Mouse (Mus musculus) forebrain, embryonic 12.5 days (tissue): ENCODE results near the gene Sh3rf3. TPM values are rescaled to one million over a fixed set of nuclear protein-coding genes. Genes with fewer than 3 reads are reported as not detected.
A peak's percentile ranks its signal among the peaks of the same experiment; 100 is the strongest.

Experiments used
- ATAC-seq: fragments of 200-750 bp; cut with Nextera tagmentation; 2 replicates; pipeline ENCODE4 v1.8.0; 2017; ENCODE audit warnings: moderate TSS enrichment; ENCODE audit not compliant: low FRiP score
- H3K27ac ChIP-seq: fragments of 300-500 bp; sonication (generic); 2 replicates; pipeline ENCODE4 v1.5.1; 2016; ENCODE audit warnings: mild to moderate bottlenecking
- H3K27me3 ChIP-seq: fragments of 300-500 bp; sonication (generic); 2 replicates; pipeline ENCODE4 v1.6.1; 2016; ENCODE audit warnings: mild to moderate bottlenecking
- H3K36me3 ChIP-seq: fragments of 300-500 bp; sonication (generic); replicated peaks from 2 replicates; pipeline ENCODE4 v1.6.1; 2016; ENCODE audit warnings: mild to moderate bottlenecking
- H3K4me1 ChIP-seq: fragments of 300-500 bp; sonication (generic); 2 replicates; pipeline ENCODE4 v1.6.1; 2016
- H3K4me2 ChIP-seq: fragments of 300-500 bp; sonication (generic); 2 replicates; pipeline ENCODE4 v1.6.1; 2016; ENCODE audit warnings: mild to moderate bottlenecking, moderate library complexity
- H3K4me3 ChIP-seq: fragments of 300-500 bp; sonication (generic); replicated peaks from 2 replicates; pipeline ENCODE4 v1.5.1; 2016; ENCODE audit warnings: mild to moderate bottlenecking
- H3K9ac ChIP-seq: fragments of 300-500 bp; sonication (generic); 2 replicates; pipeline ENCODE4 v1.6.1; 2016; ENCODE audit warnings: mild to moderate bottlenecking
- H3K9me3 ChIP-seq: fragments of 300-500 bp; sonication (generic); 2 replicates; pipeline ENCODE4 v1.6.1; 2016
- WGBS: fragments of 180-500 bp; shearing (Covaris S2); methylation state at CpG from one replicate; pipeline ENCODE4 v1.1.7; 2016; 5-methylcytosine and 5-hydroxymethylcytosine counted together
- polyA plus RNA-seq: library from polyadenylated mRNA; unstranded; fragments of >200 nt; fragmentation: Nextera tagmentation; extraction: Ambion mirVana; gene quantifications from 2 replicates; pipeline ENCODE4 v1.2.1, GENCODE M21; 2016

Sh3rf3 gene
- polyA plus RNA-seq, 1 experiment from 2014 or later, result 3.1 TPM

GRCm38 (mm10) chr10:58855814-58856213 is 42.7 kb downstream of the Sh3rf3 start:
- WGBS, result 75% methylated on average over 9 of the region's 9 CpGs
- peaks cover 26% of the 10 kb centered on the region for H3K4me1 ChIP-seq
- 0 out of 2 replicates have a peak overlapping the region, but pooled peaks have one; percentile 8 for H3K27ac ChIP-seq
- ATAC-seq, result no peak
- no peak overlapping the region for H3K4me3 ChIP-seq
- no peaks in the 10 kb centered on the region for H3K36me3 ChIP-seq
- H3K4me2 ChIP-seq, result no peak overlapping the region
- H3K27me3 ChIP-seq, result no peaks in the 10 kb centered on the region
- no peaks in the 10 kb centered on the region for H3K9me3 ChIP-seq
- no peak overlapping the region for H3K9ac ChIP-seq

GRCm38 (mm10) chr10:58856742-58857141 is 43.6 kb downstream of the Sh3rf3 start:
- Histone ChIP-seq H3K9me3 (no peaks in the 10 kb centered on the region), H3K9ac (no peak overlapping the region), H3K27me3 (no peaks in the 10 kb centered on the region), H3K27ac (no peak overlapping the region), H3K4me3 (no peak overlapping the region), H3K4me1 (peaks cover 26% of the 10 kb centered on the region), H3K36me3 (no peaks in the 10 kb centered on the region), H3K4me2 (no peak overlapping the region)
- ATAC-seq, result peak; percentile 54; the same call in 1 of the 2 replicates

GRCm38 (mm10) chr10:58864735-58865134 is 51.6 kb downstream of the Sh3rf3 start:
- no peaks in the 10 kb centered on the region for H3K36me3 ChIP-seq
- no peaks in the 10 kb centered on the region for H3K27me3 ChIP-seq
- H3K9me3 ChIP-seq, result no peaks in the 10 kb centered on the region
- peak; percentile 51; the same call in 1 of the 2 replicates for ATAC-seq
- H3K4me1 ChIP-seq, result no peaks in the 10 kb centered on the region
- H3K4me2 ChIP-seq, result no peak overlapping the region
- no peak overlapping the region for H3K27ac ChIP-seq
- H3K4me3 ChIP-seq, result no peak overlapping the region
- WGBS, result 58% methylated on average over 2 of the region's 2 CpGs
- H3K9ac ChIP-seq, result no peak overlapping the region

- Histone ChIP-seq H3K4me2 (no peak overlapping the region), H3K27me3 (no peaks in the 10 kb centered on the region), H3K27ac (no peak overlapping the region), H3K4me3 (no peak overlapping the region), H3K9me3 (no peaks in the 10 kb centered on the region), H3K9ac (no peak overlapping the region), H3K36me3 (no peaks in the 10 kb centered on the region), H3K4me1 (peaks cover 6% of the 10 kb centered on the region; the same call in 1 of the 2 replicates)
- no peak for ATAC-seq
- 85% methylated on average over 2 of the region's 2 CpGs for WGBS
Measured at GRCm38 (mm10) chr10:58867536-58867935, 54.4 kb downstream of the Sh3rf3 start.

- no peak for ATAC-seq
- 97% methylated on average over 1 of the region's 1 CpGs for WGBS
- Histone ChIP-seq H3K4me3 (no peak overlapping the region), H3K36me3 (no peaks in the 10 kb centered on the region), H3K9me3 (no peaks in the 10 kb centered on the region), H3K4me1 (peaks cover 8% of the 10 kb centered on the region; the same call in 1 of the 2 replicates), H3K4me2 (no peak overlapping the region), H3K9ac (no peak overlapping the region), H3K27me3 (no peaks in the 10 kb centered on the region), H3K27ac (no peak overlapping the region)
Measured at GRCm38 (mm10) chr10:58869836-58870235, 56.7 kb downstream of the Sh3rf3 start.

GRCm38 (mm10) chr10:58871149-58871820 is 58.1 kb downstream of the Sh3rf3 start:
- Histone ChIP-seq H3K4me2 (no peak overlapping the region), H3K4me3 (no peak overlapping the region), H3K9ac (no peak overlapping the region), H3K4me1 (peaks cover 8% of the 10 kb centered on the region; the same call in 1 of the 2 replicates), H3K9me3 (no peaks in the 10 kb centered on the region), H3K36me3 (no peaks in the 10 kb centered on the region), H3K27ac (peak overlapping the region; percentile 61; the same call in 1 of the 2 replicates), H3K27me3 (no peaks in the 10 kb centered on the region)
- WGBS, result 78% methylated on average over 10 of the region's 10 CpGs
- ATAC-seq, result no peak

- 63% methylated on average over 7 of the region's 7 CpGs for WGBS
- H3K9me3 ChIP-seq, result no peaks in the 10 kb centered on the region
- no peak overlapping the region for H3K27ac ChIP-seq
- no peak overlapping the region for H3K4me3 ChIP-seq
- no peak overlapping the region for H3K4me2 ChIP-seq
- H3K27me3 ChIP-seq, result no peaks in the 10 kb centered on the region
- ATAC-seq, result no peak
- H3K4me1 ChIP-seq, result peaks cover 8% of the 10 kb centered on the region; the same call in 1 of the 2 replicates
- H3K36me3 ChIP-seq, result no peaks in the 10 kb centered on the region
- no peak overlapping the region for H3K9ac ChIP-seq
Measured at GRCm38 (mm10) chr10:58871821-58872577, 58.8 kb downstream of the Sh3rf3 start.

- Histone ChIP-seq H3K4me2 (no peak overlapping the region), H3K9me3 (no peaks in the 10 kb centered on the region), H3K27ac (no peak overlapping the region), H3K4me1 (no peaks in the 10 kb centered on the region), H3K36me3 (no peaks in the 10 kb centered on the region), H3K9ac (no peak overlapping the region), H3K4me3 (no peak overlapping the region), H3K27me3 (no peaks in the 10 kb centered on the region)
- 95% methylated on average over 4 of the region's 4 CpGs for WGBS
- no peak for ATAC-seq
Measured at GRCm38 (mm10) chr10:58877835-58878234, 64.7 kb downstream of the Sh3rf3 start.

- no peak for ATAC-seq
- H3K36me3 ChIP-seq, result no peaks in the 10 kb centered on the region
- WGBS, result 98% methylated on average over 4 of the region's 4 CpGs
- H3K27ac ChIP-seq, result no peak overlapping the region
- no peaks in the 10 kb centered on the region for H3K9me3 ChIP-seq
- H3K4me2 ChIP-seq, result no peak overlapping the region
- H3K4me3 ChIP-seq, result no peak overlapping the region
- H3K4me1 ChIP-seq, result no peaks in the 10 kb centered on the region
- H3K27me3 ChIP-seq, result peaks cover 4% of the 10 kb centered on the region; the same call in 1 of the 2 replicates
- H3K9ac ChIP-seq, result no peak overlapping the region
Measured at GRCm38 (mm10) chr10:58878636-58879035, 65.5 kb downstream of the Sh3rf3 start.

GRCm38 (mm10) chr10:58882741-58883140 is 69.6 kb downstream of the Sh3rf3 start:
- no peak overlapping the region for H3K9ac ChIP-seq
- H3K4me2 ChIP-seq, result no peak overlapping the region
- 88% methylated on average over 2 of the region's 2 CpGs for WGBS
- no peak for ATAC-seq
- peaks cover 4% of the 10 kb centered on the region; the same call in 1 of the 2 replicates for H3K27me3 ChIP-seq
- H3K4me3 ChIP-seq, result no peak overlapping the region
- H3K27ac ChIP-seq, result no peak overlapping the region
- H3K9me3 ChIP-seq, result no peaks in the 10 kb centered on the region
- H3K4me1 ChIP-seq, result peaks cover 5% of the 10 kb centered on the region
- no peaks in the 10 kb centered on the region for H3K36me3 ChIP-seq

GRCm38 (mm10) chr10:58885351-58885750 is 72.2 kb downstream of the Sh3rf3 start:
- ATAC-seq, result no peak
- Histone ChIP-seq H3K4me3 (no peak overlapping the region), H3K27me3 (peaks cover 14% of the 10 kb centered on the region), H3K4me1 (peaks cover 8% of the 10 kb centered on the region), H3K9ac (no peak overlapping the region), H3K4me2 (no peak overlapping the region), H3K36me3 (no peaks in the 10 kb centered on the region), H3K27ac (no peak overlapping the region), H3K9me3 (no peaks in the 10 kb centered on the region)
- 9% methylated on average over 5 of the region's 5 CpGs for WGBS

- no peak for ATAC-seq
- Histone ChIP-seq H3K4me3 (no peak overlapping the region), H3K36me3 (no peaks in the 10 kb centered on the region), H3K9me3 (no peaks in the 10 kb centered on the region), H3K9ac (no peak overlapping the region), H3K4me1 (peaks cover 13% of the 10 kb centered on the region), H3K27ac (no peak overlapping the region), H3K4me2 (no peak overlapping the region), H3K27me3 (peaks cover 14% of the 10 kb centered on the region)
- WGBS, result 87% methylated on average over 2 of the region's 2 CpGs
Measured at GRCm38 (mm10) chr10:58885816-58886215, 72.7 kb downstream of the Sh3rf3 start.
